Mouse (Mus musculus) stomach, postnatal 0 days (tissue): Measurements from ENCODE around the gene Ccdc42. TPM values are rescaled to one million over a fixed set of nuclear protein-coding genes. Genes with fewer than 3 reads are reported as not detected.

Experiments used
- ATAC-seq: fragments of 200-750 bp; cut with Nextera tagmentation; 2 replicates; pipeline ENCODE4 v1.8.0; 2017; ENCODE audit not compliant: low FRiP score, low TSS enrichment
- DNase-seq: peaks from one replicate; pipeline ENCODE4 v3.0.0-alpha.2; 2016; ENCODE audit warnings: low spot score
- H3K27ac ChIP-seq: fragments of 300-500 bp; sonication (generic); replicated peaks from 2 replicates; pipeline ENCODE4 v1.5.1; 2014; ENCODE audit warnings: mild to moderate bottlenecking, control low read depth
- H3K27me3 ChIP-seq: fragments of 300-500 bp; sonication (generic); 2 replicates; pipeline ENCODE4 v1.6.1; 2014; ENCODE audit warnings: low read length; ENCODE audit not compliant: control insufficient read depth, insufficient read depth
- H3K36me3 ChIP-seq: fragments of 300-500 bp; sonication (generic); 2 replicates; pipeline ENCODE4 v1.6.1; 2014; ENCODE audit warnings: low read length, mixed read lengths; ENCODE audit not compliant: control insufficient read depth, insufficient read depth
- H3K4me1 ChIP-seq: fragments of 300-500 bp; sonication (generic); replicated peaks from 2 replicates; pipeline ENCODE4 v1.6.1; 2014; ENCODE audit warnings: antibody characterized with exemption; ENCODE audit not compliant: control insufficient read depth, insufficient read depth
- H3K4me2 ChIP-seq: fragments of 300-500 bp; sonication (generic); replicated peaks from 2 replicates; pipeline ENCODE4 v1.6.1; 2014; ENCODE audit warnings: low read depth, mild to moderate bottlenecking, control low read depth, moderate library complexity
- H3K4me3 ChIP-seq: fragments of 300-500 bp; sonication (generic); 2 replicates; pipeline ENCODE4 v1.5.1; 2014; ENCODE audit warnings: low read depth, low read length, control low read depth
- H3K9ac ChIP-seq: fragments of 300-500 bp; sonication (generic); 2 replicates; pipeline ENCODE4 v1.6.1; 2014; ENCODE audit warnings: mild to moderate bottlenecking, low read length, control low read depth, mixed read lengths
- H3K9me3 ChIP-seq: fragments of 300-500 bp; sonication (generic); 2 replicates; pipeline ENCODE4 v1.6.1; 2016; ENCODE audit warnings: low read length; ENCODE audit not compliant: control insufficient read depth
- CTCF ChIP-seq: IDR thresholded peaks from 2 replicates; pipeline ENCODE4 v1.5.1; 2016; ENCODE audit warnings: antibody characterized with exemption, low read depth, mild to moderate bottlenecking, moderate library complexity
- EP300 ChIP-seq: optimal IDR thresholded peaks from 2 replicates; pipeline ENCODE3; 2016; ENCODE audit warnings: antibody characterized with exemption
- WGBS: fragments of 180-500 bp; shearing (Covaris S2); extraction: QIAGEN DNeasy Blood & Tissue Kit; methylation state at CpG from one replicate; pipeline ENCODE4 v1.1.7; 2014; 5-methylcytosine and 5-hydroxymethylcytosine counted together
- polyA plus RNA-seq: library from polyadenylated mRNA; unstranded; fragments of >200 nt; fragmentation: Nextera tagmentation; extraction: Ambion mirVana; gene quantifications from 2 replicates; pipeline ENCODE4 v1.2.1, GENCODE M21; 2015

Gene Ccdc42
- polyA plus RNA-seq, 1 experiment from 2014 or later, result not detected

GRCm38 (mm10) chr11:68577076-68577475, 9.7 kb upstream of the Ccdc42 start:
- H3K4me3 ChIP-seq, result no peak overlapping the region
- DNase-seq, result no peak
- H3K9me3 ChIP-seq, result no peaks in the 10 kb centered on the region
- TF ChIP-seq CTCF, result no peak
- TF ChIP-seq EP300, result no peak
- no peaks in the 10 kb centered on the region for H3K4me1 ChIP-seq
- WGBS, result 81% methylated on average over 1 of the region's 1 CpGs
- H3K9ac ChIP-seq, result no peak overlapping the region
- no peak for ATAC-seq
- H3K4me2 ChIP-seq, result no peak overlapping the region
- no peaks in the 10 kb centered on the region for H3K27me3 ChIP-seq
- H3K27ac ChIP-seq, result no peak overlapping the region
- H3K36me3 ChIP-seq, result no peaks in the 10 kb centered on the region

GRCm38 (mm10) chr11:68579462-68579881, 7.3 kb upstream of the Ccdc42 start:
- Histone ChIP-seq H3K36me3 (no peaks in the 10 kb centered on the region), H3K4me3 (no peak overlapping the region), H3K27me3 (no peaks in the 10 kb centered on the region), H3K4me1 (no peaks in the 10 kb centered on the region), H3K4me2 (no peak overlapping the region), H3K27ac (no peak overlapping the region), H3K9me3 (no peaks in the 10 kb centered on the region), H3K9ac (0 out of 2 replicates have a peak overlapping the region, but pooled peaks have one; percentile 23)
- no peak for ATAC-seq
- 28% methylated on average over 9 of the region's 9 CpGs for WGBS
- DNase-seq, result peak; percentile 31
- TF ChIP-seq EP300 (no peak), CTCF (peak; percentile 33; the same call in 1 of the 2 replicates)

GRCm38 (mm10) chr11:68580566-68580965, 6.3 kb upstream of the Ccdc42 start:
- Histone ChIP-seq H3K4me2 (no peak overlapping the region), H3K4me3 (no peak overlapping the region), H3K9ac (no peak overlapping the region), H3K4me1 (no peaks in the 10 kb centered on the region), H3K27me3 (no peaks in the 10 kb centered on the region), H3K9me3 (no peaks in the 10 kb centered on the region), H3K27ac (no peak overlapping the region), H3K36me3 (no peaks in the 10 kb centered on the region)
- DNase-seq (no peak), ATAC-seq (no peak)
- TF ChIP-seq CTCF, result no peak
- no peak for TF ChIP-seq EP300
- WGBS, result 63% methylated on average over 6 of the region's 6 CpGs

GRCm38 (mm10) chr11:68583225-68583624, 3.6 kb upstream of the Ccdc42 start:
- Histone ChIP-seq H3K4me2 (no peak overlapping the region), H3K9ac (no peak overlapping the region), H3K9me3 (no peaks in the 10 kb centered on the region), H3K4me3 (no peak overlapping the region), H3K36me3 (no peaks in the 10 kb centered on the region), H3K27me3 (no peaks in the 10 kb centered on the region), H3K27ac (no peak overlapping the region), H3K4me1 (no peaks in the 10 kb centered on the region)
- WGBS, result 90% methylated on average over 13 of the region's 13 CpGs
- TF ChIP-seq EP300 (no peak), CTCF (no peak)
- ATAC-seq, result no peak
- DNase-seq, result no peak

- Histone ChIP-seq H3K36me3 (no peaks in the 10 kb centered on the region), H3K4me1 (no peaks in the 10 kb centered on the region), H3K4me3 (no peak overlapping the region), H3K4me2 (no peak overlapping the region), H3K27me3 (no peaks in the 10 kb centered on the region), H3K9me3 (no peaks in the 10 kb centered on the region), H3K9ac (no peak overlapping the region), H3K27ac (no peak overlapping the region)
- TF ChIP-seq EP300, result no peak
- TF ChIP-seq CTCF, result no peak
- DNase-seq (no peak), ATAC-seq (no peak)
- WGBS, result 51% methylated on average over 8 of the region's 8 CpGs
Measured at GRCm38 (mm10) chr11:68583906-68584480, 2.8 kb upstream of the Ccdc42 start.

- no peak for ATAC-seq
- H3K9ac ChIP-seq, result no peak overlapping the region
- no peaks in the 10 kb centered on the region for H3K36me3 ChIP-seq
- no peak overlapping the region for H3K27ac ChIP-seq
- no peaks in the 10 kb centered on the region for H3K4me1 ChIP-seq
- H3K9me3 ChIP-seq, result no peaks in the 10 kb centered on the region
- 30% methylated on average over 3 of the region's 3 CpGs for WGBS
- TF ChIP-seq CTCF (peak; percentile 63), EP300 (no peak)
- no peak overlapping the region for H3K4me3 ChIP-seq
- H3K27me3 ChIP-seq, result no peaks in the 10 kb centered on the region
- no peak overlapping the region for H3K4me2 ChIP-seq
- DNase-seq, result no peak
Measured at GRCm38 (mm10) chr11:68585890-68586289, 931 bp upstream of the Ccdc42 start.
